Mouse (Mus musculus): ENCODE measurements around the gene Slc31a1. TPM values are rescaled to one million over a fixed set of nuclear protein-coding genes. Genes with fewer than 3 reads are reported as not detected.

Slc31a1 gene
- polyA plus RNA-seq, 1 experiment from 2014 or later, result 127 TPM

DNA sequence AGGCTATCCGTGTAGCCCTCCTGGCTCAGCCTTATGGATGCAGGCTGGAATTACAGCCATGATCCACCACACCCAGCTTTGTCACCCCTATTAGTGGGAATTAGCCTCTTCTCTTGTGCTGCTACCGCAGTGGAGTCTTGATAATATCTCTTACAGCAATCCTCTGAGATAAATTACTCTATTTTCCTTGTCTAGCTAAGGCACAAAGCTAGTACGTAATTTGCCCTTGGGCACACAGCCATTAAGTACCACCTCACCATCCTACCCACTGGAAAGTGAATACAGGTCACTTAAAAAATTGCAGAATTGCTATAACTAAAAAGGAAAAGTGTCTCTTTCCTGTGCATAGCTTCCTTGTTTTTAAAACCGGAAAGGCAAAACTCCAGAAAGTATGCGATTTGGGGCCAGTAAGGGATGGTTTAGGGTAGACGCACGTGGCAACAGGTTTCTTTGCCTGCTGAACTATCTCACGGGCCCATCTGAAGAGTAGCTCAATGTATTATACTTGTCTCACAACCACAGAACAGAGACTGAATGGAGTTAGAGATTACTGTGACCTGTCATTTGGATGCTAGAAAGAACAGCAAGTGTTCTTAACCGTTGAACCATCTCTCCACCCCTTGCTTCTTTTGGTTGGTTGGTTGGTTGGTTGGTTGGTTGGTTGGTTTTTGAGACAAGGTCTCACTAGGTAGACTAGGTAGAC is 12.4 kb downstream of the Slc31a1 start:
- H3K27ac ChIP-seq (ENCODE audit: low read length), result no peak overlapping the region

GRCm38 (mm10) chr4:62373668-62374067 is 13.1 kb downstream of the Slc31a1 start:
- Histone ChIP-seq H3K9ac (ENCODE audit: low read depth, low read length) (no peak overlapping the region), H3K9me3 (ENCODE audit: control insufficient read depth, low read length) (no peaks in the 10 kb centered on the region), H3K36me3 (ENCODE audit: control insufficient read depth, insufficient read depth, low read length) (no peaks in the 10 kb centered on the region), H3K4me1 (ENCODE audit: control insufficient read depth, insufficient read depth, low read length) (peaks cover 7% of the 10 kb centered on the region; the same call in 1 of the 2 replicates), H3K4me3 (ENCODE audit: low read length) (no peak overlapping the region), H3K4me2 (ENCODE audit: low read depth, low read length) (no peak overlapping the region), H3K27ac (ENCODE audit: low read length) (no peak overlapping the region), H3K27me3 (replicated peaks; ENCODE audit: control insufficient read depth, insufficient read depth, low read length) (no peaks in the 10 kb centered on the region)
- ATAC-seq, result no peak
- WGBS, result 57% methylated on average over 7 of the region's 7 CpGs

More for the DNA sequence above, 12.4 kb downstream of the Slc31a1 start:
- Histone ChIP-seq H3K27me3 (replicated peaks; ENCODE audit: control insufficient read depth, insufficient read depth, low read length) (no peaks in the 10 kb centered on the region), H3K9ac (ENCODE audit: low read depth, low read length) (no peak overlapping the region), H3K36me3 (ENCODE audit: control insufficient read depth, insufficient read depth, low read length) (no peaks in the 10 kb centered on the region), H3K9me3 (ENCODE audit: control insufficient read depth, low read length) (no peaks in the 10 kb centered on the region), H3K4me2 (ENCODE audit: low read depth, low read length) (no peak overlapping the region), H3K4me1 (ENCODE audit: control insufficient read depth, insufficient read depth, low read length) (peaks cover 7% of the 10 kb centered on the region; the same call in 1 of the 2 replicates), H3K4me3 (ENCODE audit: low read length) (no peak overlapping the region)
- no peak for ATAC-seq
- 84% methylated on average over 9 of the region's 9 CpGs for WGBS

GRCm38 (mm10) chr4:62374342-62374741 is 13.8 kb downstream of the Slc31a1 start:
- no peaks in the 10 kb centered on the region for H3K36me3 ChIP-seq (ENCODE audit: control insufficient read depth, insufficient read depth, low read length)
- no peaks in the 10 kb centered on the region for H3K9me3 ChIP-seq (ENCODE audit: control insufficient read depth, low read length)
- no peak overlapping the region for H3K9ac ChIP-seq (ENCODE audit: low read depth, low read length)
- no peak overlapping the region for H3K4me3 ChIP-seq (ENCODE audit: low read length)
- H3K4me2 ChIP-seq (ENCODE audit: low read depth, low read length), result no peak overlapping the region
- H3K27ac ChIP-seq (ENCODE audit: low read length), result peak overlapping the region; percentile 1; the same call in 1 of the 2 replicates
- WGBS, result 66% methylated on average over 4 of the region's 4 CpGs
- peaks cover 2% of the 10 kb centered on the region; the same call in 1 of the 2 replicates for H3K4me1 ChIP-seq (ENCODE audit: control insufficient read depth, insufficient read depth, low read length)
- no peak; the same call in 1 of the 2 replicates for ATAC-seq
- H3K27me3 ChIP-seq (replicated peaks; ENCODE audit: control insufficient read depth, insufficient read depth, low read length), result no peaks in the 10 kb centered on the region

GRCm38 (mm10) chr4:62376123-62376522 is 15.6 kb downstream of the Slc31a1 start:
- ATAC-seq, result no peak
- Histone ChIP-seq H3K4me1 (ENCODE audit: control insufficient read depth, insufficient read depth, low read length) (peaks cover 2% of the 10 kb centered on the region; the same call in 1 of the 2 replicates), H3K4me3 (ENCODE audit: low read length) (no peak overlapping the region), H3K4me2 (ENCODE audit: low read depth, low read length) (no peak overlapping the region), H3K36me3 (ENCODE audit: control insufficient read depth, insufficient read depth, low read length) (no peaks in the 10 kb centered on the region), H3K9ac (ENCODE audit: low read depth, low read length) (no peak overlapping the region), H3K9me3 (ENCODE audit: control insufficient read depth, low read length) (no peaks in the 10 kb centered on the region), H3K27ac (ENCODE audit: low read length) (no peak overlapping the region), H3K27me3 (replicated peaks; ENCODE audit: control insufficient read depth, insufficient read depth, low read length) (no peaks in the 10 kb centered on the region)
- WGBS, result 81% methylated on average over 2 of the region's 2 CpGs

DNA sequence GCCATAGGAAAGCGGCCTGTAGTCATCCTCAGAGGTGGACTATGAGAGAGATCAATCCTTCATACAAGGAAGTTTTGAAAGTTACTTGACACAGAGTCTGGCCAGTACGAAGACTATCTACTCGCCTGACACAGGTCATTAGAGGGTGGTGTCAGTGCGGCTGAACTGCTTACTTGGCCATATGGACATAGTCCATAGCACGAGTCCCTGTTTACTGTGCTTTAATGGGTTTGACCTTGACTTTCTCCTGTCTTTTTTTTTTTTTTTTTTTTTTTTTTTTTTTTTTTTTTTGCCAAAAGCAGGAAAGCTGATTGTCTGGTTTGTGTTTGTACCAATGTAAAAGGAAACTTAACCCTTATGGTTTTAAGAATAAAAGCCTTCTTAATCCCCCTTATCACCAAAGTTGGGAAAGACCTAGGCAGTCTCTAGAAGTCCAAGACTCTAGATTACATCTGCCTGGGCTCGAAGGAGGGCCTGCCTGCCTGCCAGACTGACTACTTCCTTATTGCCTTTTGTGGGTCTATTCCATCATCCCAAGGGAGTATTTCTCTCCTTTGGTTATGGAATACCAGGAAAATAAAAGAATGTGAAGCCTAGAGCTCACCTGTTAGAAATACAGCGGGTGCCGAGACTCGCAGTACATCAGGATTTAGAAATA is 19.3 kb downstream of the Slc31a1 start:
- Histone ChIP-seq H3K27ac (ENCODE audit: low read length) (peak overlapping the region; percentile 75; the same call in 1 of the 2 replicates), H3K4me1 (ENCODE audit: control insufficient read depth, insufficient read depth, low read length) (peaks cover 7% of the 10 kb centered on the region), H3K36me3 (ENCODE audit: control insufficient read depth, insufficient read depth, low read length) (no peaks in the 10 kb centered on the region), H3K4me3 (ENCODE audit: low read length) (no peak overlapping the region), H3K9ac (ENCODE audit: low read depth, low read length) (no peak overlapping the region), H3K27me3 (replicated peaks; ENCODE audit: control insufficient read depth, insufficient read depth, low read length) (no peaks in the 10 kb centered on the region), H3K4me2 (ENCODE audit: low read depth, low read length) (no peak overlapping the region), H3K9me3 (ENCODE audit: control insufficient read depth, low read length) (no peaks in the 10 kb centered on the region)
- WGBS, result 57% methylated on average over 9 of the region's 9 CpGs
- peak; percentile 69 for ATAC-seq

DNA sequence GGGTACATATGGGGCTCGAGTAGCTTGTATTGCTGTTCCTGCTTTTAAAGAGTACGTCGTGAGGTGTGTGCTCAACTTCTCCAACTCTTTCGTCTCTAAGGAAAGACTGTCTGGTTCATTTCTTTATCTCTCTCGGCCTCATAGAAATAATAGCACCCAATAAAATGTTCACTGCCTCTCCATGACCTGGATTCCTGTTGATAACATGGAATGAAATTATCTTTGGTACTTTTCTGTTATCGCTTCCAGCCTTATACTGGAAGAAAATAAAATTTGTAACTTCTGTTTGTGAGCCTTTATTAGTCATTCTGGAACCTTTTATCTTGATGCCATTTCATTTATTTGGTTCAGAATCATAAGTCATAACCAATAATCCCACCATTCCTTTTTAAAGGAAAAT is 22.7 kb downstream of the Slc31a1 start:
- 73% methylated on average over 6 of the region's 6 CpGs for WGBS
- ATAC-seq, result 0 out of 2 replicates have a peak, but pooled peaks have one; percentile 14
- Histone ChIP-seq H3K27ac (ENCODE audit: low read length) (peak overlapping the region; percentile 73; the same call in 1 of the 2 replicates), H3K9me3 (ENCODE audit: control insufficient read depth, low read length) (no peaks in the 10 kb centered on the region), H3K4me3 (ENCODE audit: low read length) (no peak overlapping the region), H3K36me3 (ENCODE audit: control insufficient read depth, insufficient read depth, low read length) (no peaks in the 10 kb centered on the region), H3K9ac (ENCODE audit: low read depth, low read length) (no peak overlapping the region), H3K4me2 (ENCODE audit: low read depth, low read length) (no peak overlapping the region), H3K4me1 (ENCODE audit: control insufficient read depth, insufficient read depth, low read length) (peaks cover 8% of the 10 kb centered on the region), H3K27me3 (replicated peaks; ENCODE audit: control insufficient read depth, insufficient read depth, low read length) (no peaks in the 10 kb centered on the region)

DNA sequence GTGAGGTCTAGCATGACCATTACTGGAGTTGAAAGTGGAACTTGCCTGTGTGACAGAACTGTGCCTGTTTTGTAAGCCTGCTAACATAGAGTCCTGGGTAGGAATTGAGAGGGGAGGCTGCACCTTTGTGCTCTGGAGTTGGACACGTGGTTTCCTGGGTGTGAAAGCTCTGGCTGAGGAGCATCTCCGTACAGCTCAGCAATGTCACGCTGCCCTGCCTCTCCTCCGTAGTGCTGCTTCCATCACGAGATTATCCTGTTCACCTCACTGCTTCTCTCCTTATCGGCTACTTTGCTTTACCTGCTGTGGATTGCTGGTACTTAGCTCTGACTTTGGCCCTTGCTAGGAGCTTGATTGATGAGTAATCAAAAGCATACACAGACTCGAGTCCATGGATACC is 23.2 kb downstream of the Slc31a1 start:
- WGBS, result 63% methylated on average over 7 of the region's 7 CpGs
- peak; percentile 73 for ATAC-seq

GRCm38 (mm10) chr4:62384159-62384558 is 23.6 kb downstream of the Slc31a1 start:
- Histone ChIP-seq H3K9me3 (ENCODE audit: control insufficient read depth, low read length) (no peaks in the 10 kb centered on the region), H3K36me3 (ENCODE audit: control insufficient read depth, insufficient read depth, low read length) (0 out of 2 replicates have a peak, but pooled peaks cover 6% of the 10 kb centered on the region), H3K4me3 (ENCODE audit: low read length) (no peak overlapping the region), H3K9ac (ENCODE audit: low read depth, low read length) (no peak overlapping the region), H3K4me2 (ENCODE audit: low read depth, low read length) (no peak overlapping the region), H3K27me3 (replicated peaks; ENCODE audit: control insufficient read depth, insufficient read depth, low read length) (no peaks in the 10 kb centered on the region), H3K4me1 (ENCODE audit: control insufficient read depth, insufficient read depth, low read length) (peaks cover 8% of the 10 kb centered on the region), H3K27ac (ENCODE audit: low read length) (peak overlapping the region; percentile 62)
- 71% methylated on average over 1 of the region's 1 CpGs for WGBS
- ATAC-seq, result no peak

More for the DNA sequence above, 23.2 kb downstream of the Slc31a1 start:
- H3K4me3 ChIP-seq (ENCODE audit: low read length), result no peak overlapping the region
- peaks cover 8% of the 10 kb centered on the region for H3K4me1 ChIP-seq (ENCODE audit: control insufficient read depth, insufficient read depth, low read length)
- H3K9ac ChIP-seq (ENCODE audit: low read depth, low read length), result no peak overlapping the region
- no peaks in the 10 kb centered on the region for H3K27me3 ChIP-seq (replicated peaks; ENCODE audit: control insufficient read depth, insufficient read depth, low read length)
- no peaks in the 10 kb centered on the region for H3K9me3 ChIP-seq (ENCODE audit: control insufficient read depth, low read length)
- H3K27ac ChIP-seq (ENCODE audit: low read length), result peak overlapping the region; percentile 62
- H3K4me2 ChIP-seq (ENCODE audit: low read depth, low read length), result no peak overlapping the region
- 0 out of 2 replicates have a peak, but pooled peaks cover 4% of the 10 kb centered on the region for H3K36me3 ChIP-seq (ENCODE audit: control insufficient read depth, insufficient read depth, low read length)

GRCm38 (mm10) chr4:62385439-62385838 is 24.9 kb downstream of the Slc31a1 start:
- Histone ChIP-seq H3K4me2 (ENCODE audit: low read depth, low read length) (no peak overlapping the region), H3K36me3 (ENCODE audit: control insufficient read depth, insufficient read depth, low read length) (0 out of 2 replicates have a peak, but pooled peaks cover 7% of the 10 kb centered on the region), H3K27ac (ENCODE audit: low read length) (no peak overlapping the region), H3K4me3 (ENCODE audit: low read length) (no peak overlapping the region), H3K4me1 (ENCODE audit: control insufficient read depth, insufficient read depth, low read length) (peaks cover 8% of the 10 kb centered on the region; the same call in 1 of the 2 replicates), H3K9me3 (ENCODE audit: control insufficient read depth, low read length) (no peaks in the 10 kb centered on the region), H3K9ac (ENCODE audit: low read depth, low read length) (no peak overlapping the region), H3K27me3 (replicated peaks; ENCODE audit: control insufficient read depth, insufficient read depth, low read length) (no peaks in the 10 kb centered on the region)
- no peak for ATAC-seq
- WGBS, result 94% methylated on average over 7 of the region's 7 CpGs

All from intestine, embryonic 16.5 days (tissue).